Mouse (Mus musculus) forebrain, embryonic 16.5 days (tissue): ENCODE measurements around the gene Prelp. TPM values are rescaled to one million over a fixed set of nuclear protein-coding genes. Genes with fewer than 3 reads are reported as not detected.
A peak's percentile ranks its signal among the peaks of the same experiment; 100 is the strongest.

Source experiments
- ATAC-seq: fragments of 200-750 bp; cut with Nextera tagmentation; 2 replicates; pipeline ENCODE4 v1.8.0; 2017; ENCODE audit warnings: mild to moderate bottlenecking, moderate library complexity
- H3K27ac ChIP-seq: fragments of 300-500 bp; sonication (generic); 2 replicates; pipeline ENCODE4 v1.5.1; 2014; ENCODE audit warnings: low read length, control low read depth
- H3K27me3 ChIP-seq: fragments of 300-500 bp; sonication (generic); replicated peaks from 2 replicates; pipeline ENCODE4 v1.6.1; 2014; ENCODE audit warnings: low read length; ENCODE audit not compliant: control insufficient read depth, insufficient read depth
- H3K36me3 ChIP-seq: fragments of 300-500 bp; sonication (generic); 2 replicates; pipeline ENCODE4 v1.6.1; 2014; ENCODE audit not compliant: control insufficient read depth, insufficient read depth
- H3K4me1 ChIP-seq: fragments of 300-500 bp; sonication (generic); replicated peaks from 2 replicates; pipeline ENCODE4 v1.6.1; 2014; ENCODE audit warnings: low read length; ENCODE audit not compliant: control insufficient read depth, insufficient read depth
- H3K4me2 ChIP-seq: fragments of 300-500 bp; sonication (generic); 2 replicates; pipeline ENCODE4 v1.6.1; 2014; ENCODE audit warnings: mild to moderate bottlenecking, low read length, control low read depth
- H3K4me3 ChIP-seq: fragments of 300-500 bp; sonication (generic); replicated peaks from 2 replicates; pipeline ENCODE4 v1.5.1; 2014; ENCODE audit warnings: mild to moderate bottlenecking, low read length, control low read depth
- H3K9ac ChIP-seq: fragments of 300-500 bp; sonication (generic); replicated peaks from 2 replicates; pipeline ENCODE4 v1.6.1; 2014; ENCODE audit warnings: low read depth, low read length, control low read depth
- H3K9me3 ChIP-seq: fragments of 300-500 bp; sonication (generic); 2 replicates; pipeline ENCODE4 v1.6.1; 2016; ENCODE audit warnings: low read length; ENCODE audit not compliant: control insufficient read depth
- WGBS: fragments of 180-500 bp; shearing (Covaris S2); extraction: QIAGEN DNeasy Blood & Tissue Kit; methylation state at CpG from one replicate; pipeline ENCODE4 v1.1.7; 2014; 5-methylcytosine and 5-hydroxymethylcytosine counted together
- polyA plus RNA-seq: library from polyadenylated mRNA; unstranded; fragments of >200 nt; fragmentation: Nextera tagmentation; extraction: Ambion mirVana; gene quantifications from 2 replicates; pipeline ENCODE4 v1.2.1, GENCODE M21; 2015

Prelp gene
- polyA plus RNA-seq, 1 experiment from 2014 or later = 2.8 TPM

GRCm38 (mm10) chr1:133876936-133877335 is 44.3 kb downstream of the Prelp start:
- Histone ChIP-seq H3K27ac (no peak overlapping the region), H3K36me3 (no peaks in the 10 kb centered on the region), H3K27me3 (no peaks in the 10 kb centered on the region), H3K9me3 (no peaks in the 10 kb centered on the region), H3K4me2 (no peak overlapping the region), H3K9ac (no peak overlapping the region), H3K4me3 (no peak overlapping the region), H3K4me1 (peaks cover 4% of the 10 kb centered on the region)
- ATAC-seq = no peak
- 92% methylated on average over 7 of the region's 7 CpGs for WGBS

DNA sequence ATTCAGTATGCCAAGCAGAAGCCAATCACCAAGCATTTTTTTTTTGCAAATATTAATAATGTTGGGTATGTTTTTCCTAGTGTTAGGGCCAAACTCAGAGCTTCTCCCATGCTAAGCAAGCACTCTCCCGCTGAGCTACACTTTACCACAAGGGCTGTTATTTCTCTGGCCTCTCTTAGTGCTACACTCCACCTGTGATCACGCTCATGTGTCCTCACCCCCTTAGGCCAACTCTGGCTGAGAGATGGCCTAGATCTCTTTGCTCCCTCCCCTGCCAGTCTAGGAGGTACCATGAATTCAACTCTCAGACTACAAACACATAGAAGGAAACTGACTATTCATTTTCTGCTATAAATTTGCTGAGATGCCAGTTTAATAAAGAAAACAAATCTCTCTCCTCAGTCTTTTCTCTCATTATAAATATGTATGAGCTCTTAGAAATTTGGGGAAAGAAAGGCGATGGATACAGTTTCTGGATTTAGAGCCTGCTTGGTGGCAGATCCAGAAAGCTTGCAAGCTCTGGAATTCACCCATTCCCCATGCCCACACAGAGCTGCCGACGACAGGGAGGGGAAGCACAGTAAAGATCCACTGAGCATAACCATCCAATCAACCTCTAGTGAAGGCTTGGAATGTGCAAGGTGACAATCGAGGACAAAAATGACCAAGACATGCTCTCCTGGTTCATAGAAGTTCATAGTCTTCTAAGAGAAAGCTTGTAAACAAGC is 48.0 kb downstream of the Prelp start:
- H3K9me3 ChIP-seq = no peaks in the 10 kb centered on the region
- no peaks in the 10 kb centered on the region for H3K27me3 ChIP-seq
- H3K4me3 ChIP-seq = no peak overlapping the region
- H3K4me2 ChIP-seq = no peak overlapping the region
- no peaks in the 10 kb centered on the region for H3K4me1 ChIP-seq
- H3K27ac ChIP-seq = no peak overlapping the region
- ATAC-seq = no peak
- WGBS = 85% methylated on average over 6 of the region's 6 CpGs
- H3K9ac ChIP-seq = no peak overlapping the region
- no peaks in the 10 kb centered on the region for H3K36me3 ChIP-seq

DNA sequence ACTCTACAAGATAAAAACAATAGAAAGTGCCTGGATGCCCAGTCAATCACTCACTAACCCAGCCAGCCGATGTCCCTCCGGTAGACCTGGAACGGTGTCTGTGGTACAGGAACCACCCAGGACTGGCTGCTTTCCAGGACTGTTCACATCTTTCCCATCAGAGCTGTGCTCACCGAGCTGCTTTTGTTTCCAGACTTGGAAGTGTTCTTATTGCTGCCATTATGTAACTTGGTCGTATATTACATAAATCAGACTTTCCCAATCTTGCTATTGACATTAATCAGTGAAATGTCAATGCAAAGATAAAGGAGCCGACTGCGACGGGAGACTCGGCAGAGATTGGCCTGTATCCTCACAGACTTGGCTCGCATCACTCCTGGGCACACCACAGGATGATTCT is 50.0 kb downstream of the Prelp start:
- no peak for ATAC-seq
- H3K4me3 ChIP-seq = no peak overlapping the region
- no peak overlapping the region for H3K4me2 ChIP-seq
- no peaks in the 10 kb centered on the region for H3K36me3 ChIP-seq
- H3K27ac ChIP-seq = no peak overlapping the region
- H3K27me3 ChIP-seq = no peaks in the 10 kb centered on the region
- H3K4me1 ChIP-seq = no peaks in the 10 kb centered on the region
- H3K9ac ChIP-seq = no peak overlapping the region
- no peaks in the 10 kb centered on the region for H3K9me3 ChIP-seq
- WGBS = 67% methylated on average over 10 of the region's 10 CpGs

DNA sequence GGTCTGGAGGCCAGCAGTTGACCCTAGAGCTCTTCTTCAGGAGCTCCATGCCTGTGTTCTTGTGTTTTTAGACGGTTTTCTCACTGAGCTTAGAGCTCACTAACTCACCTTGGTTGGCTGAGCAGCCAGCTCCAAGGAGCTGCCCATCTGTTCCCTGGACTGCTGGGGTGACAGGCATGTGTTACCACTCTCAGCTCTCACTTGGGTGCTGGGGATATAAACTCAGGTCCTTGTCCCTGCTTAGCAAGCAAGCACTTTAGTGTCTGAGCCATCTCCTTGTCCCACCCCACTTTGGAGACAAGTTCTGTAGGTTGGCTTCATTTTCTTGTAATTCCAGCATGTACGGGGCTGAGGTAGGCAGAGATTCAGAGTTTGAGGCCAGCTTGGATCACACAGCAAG is 52.0 kb downstream of the Prelp start:
- Histone ChIP-seq H3K9me3 (no peaks in the 10 kb centered on the region), H3K27me3 (no peaks in the 10 kb centered on the region), H3K9ac (no peak overlapping the region), H3K4me1 (no peaks in the 10 kb centered on the region), H3K36me3 (no peaks in the 10 kb centered on the region), H3K27ac (no peak overlapping the region), H3K4me3 (no peak overlapping the region), H3K4me2 (no peak overlapping the region)
- WGBS = 65% methylated on average over 2 of the region's 2 CpGs
- no peak for ATAC-seq

- Histone ChIP-seq H3K27me3 (no peaks in the 10 kb centered on the region), H3K4me1 (peaks cover 16% of the 10 kb centered on the region), H3K9ac (no peak overlapping the region), H3K4me2 (no peak overlapping the region), H3K9me3 (no peaks in the 10 kb centered on the region), H3K4me3 (no peak overlapping the region), H3K27ac (no peak overlapping the region), H3K36me3 (no peaks in the 10 kb centered on the region)
- WGBS = 7% methylated on average over 10 of the region's 10 CpGs
- peak; percentile 58; the same call in 1 of the 2 replicates for ATAC-seq
Observed at GRCm38 (mm10) chr1:133863257-133863997, 57.8 kb downstream of the Prelp start.

- no peaks in the 10 kb centered on the region for H3K9me3 ChIP-seq
Observed at GRCm38 (mm10) chr1:133861028-133861427, 60.2 kb downstream of the Prelp start.

More at GRCm38 (mm10) chr1:133861028-133861427, 60.2 kb downstream of the Prelp start:
- WGBS = 76% methylated on average over 5 of the region's 5 CpGs
- Histone ChIP-seq H3K27me3 (no peaks in the 10 kb centered on the region), H3K4me3 (no peak overlapping the region), H3K4me2 (no peak overlapping the region), H3K4me1 (peaks cover 17% of the 10 kb centered on the region), H3K36me3 (no peaks in the 10 kb centered on the region), H3K27ac (no peak overlapping the region), H3K9ac (no peak overlapping the region)
- ATAC-seq = no peak

Other genes starting within 250 kb of the Prelp start
- not detected in 2 replicates for gene Lax1, start 231.3 kb downstream of the Prelp start, polyA plus RNA-seq
- 9.3 and 11.1 TPM in 2 replicates for gene Atp2b4, start 120.4 kb downstream of the Prelp start, polyA plus RNA-seq
- 1.7 and 2.2 TPM in 2 replicates for gene Optc, start 13.4 kb downstream of the Prelp start, polyA plus RNA-seq
- 7.8 and 12.6 TPM in 2 replicates for gene Fmod, start 115.8 kb upstream of the Prelp start, polyA plus RNA-seq
- gene Btg2, start 157.7 kb upstream of the Prelp start, polyA plus RNA-seq = 56.0 and 66.4 TPM in 2 replicates
- 0.14 TPM in 1 of 2 replicates, not detected in the other for gene Chit1, start 189.8 kb upstream of the Prelp start, polyA plus RNA-seq